Mouse (Mus musculus) heart, adult 2 months (tissue): ENCODE measurements around the gene Ube2l6.

Source experiments
- CTCF ChIP-seq: fragments of 200-600 bp; IDR thresholded peaks from 2 replicates; pipeline ENCODE4 v1.8.1; 2022; ENCODE audit warnings: antibody characterized with exemption, mild to moderate bottlenecking, moderate library complexity
- EP300 ChIP-seq: fragments of 200-500 bp; IDR thresholded peaks from 2 replicates; pipeline ENCODE4 v1.6.1; 2011; ENCODE audit warnings: low read depth, low read length, control low read depth; ENCODE audit not compliant: insufficient read depth
- POLR2A ChIP-seq: fragments of 200-500 bp; IDR thresholded peaks from 2 replicates; pipeline ENCODE4 v1.6.1; 2011; ENCODE audit warnings: mild to moderate bottlenecking, low read depth, low read length, control low read depth; ENCODE audit not compliant: insufficient read depth

- TF ChIP-seq CTCF: peak; percentile 90
- TF ChIP-seq POLR2A: peak; percentile 47; the same call in 1 of the 2 replicates
- 0 out of 2 replicates have a peak, but pooled peaks have one; percentile 28 for TF ChIP-seq EP300
These were observed 473 bp downstream of the Ube2l6 start for GRCm38 (mm10) chr2:84799041-84799561.
